Mouse (Mus musculus): ENCODE measurements around the gene Fermt1. TPM values are rescaled to one million over a fixed set of nuclear protein-coding genes. Genes with fewer than 3 reads are reported as not detected.

The Fermt1 gene
- total and polyA plus RNA-seq, 2 experiments from 2014 or later = not detected

DNA sequence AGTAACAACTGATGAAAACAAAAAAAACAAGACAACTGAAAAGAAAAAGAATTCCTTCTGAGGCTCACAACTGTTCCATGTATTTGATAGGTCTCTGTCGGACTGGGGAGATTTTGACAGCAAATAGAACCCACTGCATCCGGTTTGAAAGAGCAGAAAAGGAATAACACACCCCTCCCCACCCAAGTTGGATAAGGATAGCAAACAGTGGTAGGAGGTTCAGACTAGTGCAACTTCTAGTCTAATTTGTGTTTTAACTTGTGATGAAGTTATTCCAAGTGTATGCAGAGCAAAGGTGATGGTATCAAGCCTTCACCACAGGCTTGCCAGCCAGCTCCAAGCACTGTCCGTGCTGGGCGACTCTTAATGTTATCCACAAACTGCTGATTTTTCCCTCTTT lies 9.5 kb downstream of the Fermt1 start:
- no peak overlapping the region for H3K9ac ChIP-seq
- ATAC-seq (no peak), DNase-seq (no peak)
- no peak overlapping the region for H3K4me3 ChIP-seq (ENCODE audit: low read depth, low read length)
- H3K27me3 ChIP-seq (ENCODE audit: insufficient read depth, low read length) = no peaks in the 10 kb centered on the region; the same call in 1 of the 2 replicates
- H3K9me3 ChIP-seq (ENCODE audit: low read length) = no peaks in the 10 kb centered on the region
- no peak overlapping the region for H3K4me2 ChIP-seq (ENCODE audit: low read depth)
- no peak overlapping the region for H3K27ac ChIP-seq (ENCODE audit: low read depth, low read length)
- TF ChIP-seq CTCF (IDR thresholded peaks at IDR 0.05; ENCODE audit: low read depth) = no peak
- no peaks in the 10 kb centered on the region for H3K4me1 ChIP-seq (ENCODE audit: insufficient read depth)
- WGBS = 82% methylated on average over 4 of the region's 4 CpGs
- no peaks in the 10 kb centered on the region for H3K36me3 ChIP-seq (ENCODE audit: insufficient read depth)

DNA sequence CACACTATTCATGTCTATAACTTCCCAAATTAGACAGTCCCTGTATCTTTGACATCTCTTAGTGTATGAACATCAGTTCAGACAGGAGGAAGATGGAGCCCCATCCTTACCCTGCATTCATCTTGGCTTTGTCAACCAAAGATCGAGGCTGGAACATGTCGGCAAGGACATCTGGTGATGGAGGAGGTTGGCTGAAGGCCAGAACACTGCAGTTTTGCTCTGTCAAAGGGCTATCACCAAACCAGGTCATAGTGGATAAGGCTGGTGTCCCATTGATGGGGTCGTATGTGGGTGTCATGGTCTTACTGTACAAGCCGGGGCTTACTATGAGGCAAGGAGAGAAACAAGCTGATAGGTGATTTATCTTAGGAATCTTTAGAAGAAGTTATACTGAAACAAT lies 11.0 kb downstream of the Fermt1 start:
- no peak for TF ChIP-seq CTCF (IDR thresholded peaks at IDR 0.05; ENCODE audit: low read depth)
- no peak for ATAC-seq

DNA sequence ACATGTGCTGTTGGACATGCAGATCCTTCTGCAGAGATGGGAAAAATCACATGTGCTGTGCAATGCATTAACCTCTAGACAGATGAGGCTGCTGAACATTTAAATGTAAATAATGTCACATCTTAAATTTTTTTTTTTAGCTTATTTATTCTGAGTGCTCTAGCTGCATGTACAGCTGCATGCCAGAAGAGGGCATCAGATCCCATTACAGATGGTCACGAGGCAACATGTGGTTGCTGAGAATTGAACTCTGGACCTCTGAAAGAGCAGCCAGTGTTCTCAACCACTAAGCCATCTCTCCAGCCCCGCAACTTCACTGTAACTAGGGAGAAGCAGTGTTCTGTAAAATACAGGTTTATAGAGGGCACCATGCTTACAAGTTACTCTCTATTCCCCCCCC lies 11.6 kb downstream of the Fermt1 start:
- no peak for ATAC-seq
- no peak for TF ChIP-seq CTCF (IDR thresholded peaks at IDR 0.05; ENCODE audit: low read depth)
- H3K9me3 ChIP-seq (ENCODE audit: low read length) = no peaks in the 10 kb centered on the region
- no peaks in the 10 kb centered on the region; the same call in 1 of the 2 replicates for H3K27me3 ChIP-seq (ENCODE audit: insufficient read depth, low read length)
- no peak overlapping the region for H3K9ac ChIP-seq
- H3K4me3 ChIP-seq (ENCODE audit: low read depth, low read length) = no peak overlapping the region
- no peak for DNase-seq
- H3K4me2 ChIP-seq (ENCODE audit: low read depth) = no peak overlapping the region
- H3K4me1 ChIP-seq (ENCODE audit: insufficient read depth) = no peaks in the 10 kb centered on the region
- H3K27ac ChIP-seq (ENCODE audit: low read depth, low read length) = no peak overlapping the region
- no peaks in the 10 kb centered on the region for H3K36me3 ChIP-seq (ENCODE audit: insufficient read depth)
- 80% methylated on average over 2 of the region's 2 CpGs for WGBS

More for the DNA sequence above, 11.0 kb downstream of the Fermt1 start:
- no peak overlapping the region for H3K4me3 ChIP-seq (ENCODE audit: low read depth, low read length)
- H3K27me3 ChIP-seq (ENCODE audit: insufficient read depth, low read length) = no peaks in the 10 kb centered on the region; the same call in 1 of the 2 replicates
- no peaks in the 10 kb centered on the region for H3K9me3 ChIP-seq (ENCODE audit: low read length)
- no peak for DNase-seq
- no peaks in the 10 kb centered on the region for H3K36me3 ChIP-seq (ENCODE audit: insufficient read depth)
- no peak overlapping the region for H3K9ac ChIP-seq
- no peak overlapping the region for H3K27ac ChIP-seq (ENCODE audit: low read depth, low read length)
- no peaks in the 10 kb centered on the region for H3K4me1 ChIP-seq (ENCODE audit: insufficient read depth)
- H3K4me2 ChIP-seq (ENCODE audit: low read depth) = no peak overlapping the region
- WGBS = 95% methylated on average over 4 of the region's 4 CpGs

DNA sequence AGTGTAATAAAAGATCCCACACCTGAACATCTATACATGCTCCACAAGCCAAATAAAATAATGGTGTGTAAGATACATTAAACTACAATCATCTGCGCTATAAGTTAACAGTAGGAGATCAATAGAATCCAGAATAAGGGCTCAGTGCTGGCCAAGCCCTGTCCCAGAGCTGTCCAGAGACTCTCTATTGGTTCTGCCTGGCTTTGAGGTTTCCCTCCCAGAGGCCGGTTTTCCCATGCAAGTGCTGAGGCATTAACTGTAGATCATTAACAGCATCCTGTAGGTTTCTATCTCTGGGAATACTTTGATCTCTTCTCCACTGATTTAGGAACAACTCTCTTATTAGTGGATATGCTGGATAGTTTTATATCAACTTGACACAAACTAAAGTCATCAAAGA lies 16.7 kb downstream of the Fermt1 start:
- Histone ChIP-seq H3K4me3 (ENCODE audit: low read depth, low read length) (no peak overlapping the region), H3K27ac (ENCODE audit: low read depth, low read length) (no peak overlapping the region), H3K36me3 (ENCODE audit: insufficient read depth) (no peaks in the 10 kb centered on the region), H3K4me2 (ENCODE audit: low read depth) (no peak overlapping the region), H3K9ac (no peak overlapping the region), H3K4me1 (ENCODE audit: insufficient read depth) (no peaks in the 10 kb centered on the region), H3K27me3 (ENCODE audit: insufficient read depth, low read length) (no peaks in the 10 kb centered on the region), H3K9me3 (ENCODE audit: low read length) (no peaks in the 10 kb centered on the region)
- ATAC-seq = no peak
- 92% methylated on average over 2 of the region's 2 CpGs for WGBS
- DNase-seq = no peak
- TF ChIP-seq CTCF (IDR thresholded peaks at IDR 0.05; ENCODE audit: low read depth) = no peak

DNA sequence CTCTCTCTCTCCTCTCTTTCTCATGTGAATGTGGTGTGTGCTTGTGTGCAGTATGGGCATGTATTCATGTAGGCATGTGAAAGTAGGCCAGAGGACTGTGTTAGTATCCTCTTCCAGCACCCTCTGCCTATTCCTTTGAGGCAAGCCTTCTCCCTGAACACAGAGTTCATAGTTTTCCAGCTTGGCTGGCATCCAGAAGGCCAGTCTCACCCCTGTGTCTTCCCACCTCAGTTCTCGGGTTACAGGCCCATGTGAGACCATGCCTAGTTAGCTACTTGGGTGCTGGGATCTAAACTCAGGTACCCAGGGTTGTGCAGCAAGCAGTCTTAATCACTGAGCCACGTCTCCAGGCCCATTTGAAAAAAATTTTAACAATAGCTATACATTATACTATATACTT lies 17.8 kb downstream of the Fermt1 start:
- Histone ChIP-seq H3K27me3 (ENCODE audit: insufficient read depth, low read length) (no peaks in the 10 kb centered on the region), H3K9ac (no peak overlapping the region), H3K4me3 (ENCODE audit: low read depth, low read length) (no peak overlapping the region), H3K4me2 (ENCODE audit: low read depth) (no peak overlapping the region), H3K9me3 (ENCODE audit: low read length) (no peaks in the 10 kb centered on the region), H3K36me3 (ENCODE audit: insufficient read depth) (no peaks in the 10 kb centered on the region), H3K4me1 (ENCODE audit: insufficient read depth) (no peaks in the 10 kb centered on the region), H3K27ac (ENCODE audit: low read depth, low read length) (no peak overlapping the region)
- DNase-seq (no peak), ATAC-seq (peak; percentile 38; the same call in 1 of the 2 replicates)
- no peak for TF ChIP-seq CTCF (IDR thresholded peaks at IDR 0.05; ENCODE audit: low read depth)
- WGBS = 39% methylated on average over 2 of the region's 2 CpGs

DNA sequence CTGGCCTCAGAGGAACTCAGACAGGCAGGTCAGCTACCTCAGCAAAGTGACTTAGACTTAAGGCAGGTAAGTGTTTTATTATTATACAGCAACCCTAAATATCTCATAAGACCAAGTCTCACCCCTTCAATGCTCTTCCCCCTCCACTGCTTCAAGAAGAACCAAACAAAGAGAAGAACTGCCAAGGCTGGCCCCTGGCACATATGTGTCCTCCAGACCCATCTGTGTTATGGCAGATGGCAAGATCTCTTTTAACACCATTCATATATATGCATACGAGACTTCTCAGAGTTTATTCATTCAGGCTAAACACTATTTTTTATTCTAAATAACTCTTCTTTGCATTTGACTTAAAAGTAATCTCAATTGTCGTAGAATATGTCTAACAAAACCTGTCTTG lies 18.4 kb downstream of the Fermt1 start:
- H3K9me3 ChIP-seq (ENCODE audit: low read length) = no peaks in the 10 kb centered on the region
- H3K27ac ChIP-seq (ENCODE audit: low read depth, low read length) = 0 out of 2 replicates have a peak overlapping the region, but pooled peaks have one; percentile 5
- H3K36me3 ChIP-seq (ENCODE audit: insufficient read depth) = no peaks in the 10 kb centered on the region
- WGBS = 58% methylated on average over 2 of the region's 2 CpGs
- TF ChIP-seq CTCF (IDR thresholded peaks at IDR 0.05; ENCODE audit: low read depth) = no peak
- no peak overlapping the region; the same call in 1 of the 2 replicates for H3K9ac ChIP-seq
- no peaks in the 10 kb centered on the region for H3K4me1 ChIP-seq (ENCODE audit: insufficient read depth)
- H3K4me3 ChIP-seq (ENCODE audit: low read depth, low read length) = no peak overlapping the region
- no peak overlapping the region for H3K4me2 ChIP-seq (ENCODE audit: low read depth)
- peak; percentile 82 for ATAC-seq
- no peaks in the 10 kb centered on the region for H3K27me3 ChIP-seq (ENCODE audit: insufficient read depth, low read length)
- peak; percentile 64 for DNase-seq

DNA sequence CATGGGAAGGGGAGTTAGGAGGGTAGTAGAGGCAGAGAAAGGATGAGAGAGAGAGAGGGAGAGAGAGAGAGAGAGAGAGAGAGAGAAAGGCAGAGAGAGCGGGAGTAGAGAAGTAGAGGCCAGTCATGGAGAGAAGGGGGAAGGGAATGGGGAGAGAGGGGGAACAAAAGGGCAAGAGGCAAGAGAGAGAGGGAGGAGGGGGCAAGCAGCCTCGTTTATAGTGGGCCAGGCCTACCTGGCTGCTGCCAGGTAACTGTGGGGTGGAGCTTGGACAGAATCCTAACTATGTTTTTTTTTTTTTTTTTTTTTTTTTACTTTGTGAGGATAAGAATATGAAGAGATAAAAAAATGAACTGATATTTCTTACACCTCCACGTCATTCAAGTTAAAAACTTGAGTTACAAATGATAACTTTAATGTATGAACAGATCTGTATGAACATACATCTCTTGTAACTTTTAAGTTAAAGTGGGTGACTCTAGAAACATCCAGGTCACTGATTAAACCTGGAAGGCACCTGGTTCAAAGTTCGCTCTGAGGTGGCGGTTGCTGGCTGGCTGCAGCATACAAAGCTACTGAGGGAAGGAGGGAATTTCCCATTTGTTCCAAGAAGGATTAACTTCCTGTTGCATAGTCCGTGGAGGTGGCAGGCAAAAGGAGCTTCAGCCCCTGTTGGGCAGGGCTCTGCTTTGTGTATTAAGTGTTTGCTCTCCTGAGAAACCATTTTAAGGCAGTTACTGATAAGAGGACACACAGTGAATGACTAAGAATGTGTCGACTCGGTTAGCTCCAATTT lies 22.2 kb downstream of the Fermt1 start:
- 31% methylated on average over 8 of the region's 8 CpGs for whole genome bisulfite sequencing
- no peak overlapping the region for H3K27ac ChIP-seq (ENCODE audit: low read depth, low read length)
- DNase-seq = no peak
- H3K4me1 ChIP-seq (ENCODE audit: insufficient read depth) = no peaks in the 10 kb centered on the region
- no peak overlapping the region for H3K9ac ChIP-seq
- no peaks in the 10 kb centered on the region for H3K36me3 ChIP-seq (ENCODE audit: insufficient read depth)
- H3K9me3 ChIP-seq (ENCODE audit: low read length) = no peaks in the 10 kb centered on the region
- no peak for ATAC-seq
- no peak for TF ChIP-seq CTCF (IDR thresholded peaks at IDR 0.05; ENCODE audit: low read depth)
- H3K4me2 ChIP-seq (ENCODE audit: low read depth) = no peak overlapping the region
- H3K27me3 ChIP-seq (ENCODE audit: insufficient read depth, low read length) = no peaks in the 10 kb centered on the region
- H3K4me3 ChIP-seq (ENCODE audit: low read depth, low read length) = no peak overlapping the region
